Mouse (Mus musculus) spleen, postnatal 10 days (tissue): ENCODE measurements around the gene Arid2.

ENCODE experiments used
- DNase-seq, 2 experiments: peaks; one replicate each; pipeline ENCODE4 v3.0.0; 2021 to 2022; ENCODE audit warnings: low spot score in 2 of 2

The Arid2 gene

DNA sequence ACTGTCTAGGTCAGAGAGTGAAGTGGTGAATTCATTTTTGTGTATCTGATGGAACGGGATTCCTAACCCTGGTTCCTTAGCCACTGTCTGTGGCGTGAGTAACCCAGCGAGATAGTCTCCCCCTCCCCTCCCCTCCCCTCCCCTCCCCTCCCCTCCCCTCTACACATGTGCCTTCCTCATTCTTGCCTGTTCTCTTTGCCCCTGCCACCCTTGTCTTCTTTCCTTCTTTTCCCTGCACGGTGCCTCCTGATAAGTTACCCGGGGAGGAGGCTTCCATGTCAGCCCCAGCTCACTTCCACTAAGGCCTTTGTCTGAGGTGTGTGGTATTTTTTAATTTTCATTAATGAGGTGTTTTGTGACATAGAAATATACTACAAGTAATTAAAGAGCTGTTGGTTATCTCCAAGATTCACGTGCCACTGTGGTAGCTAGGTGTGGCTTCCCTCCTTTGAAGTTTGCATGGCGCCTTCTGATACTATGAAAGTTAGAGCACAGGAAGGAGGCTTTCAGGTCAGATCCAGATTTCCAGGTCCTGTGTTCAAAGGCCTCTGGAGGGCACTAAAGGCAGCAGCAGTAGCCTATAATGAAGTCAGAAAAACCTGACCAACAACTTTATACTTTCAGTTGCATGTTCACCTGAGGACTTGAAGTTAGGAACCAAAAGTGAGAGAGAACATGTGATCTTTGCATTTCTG lies 57.4 kb downstream of the Arid2 start:
- DNase-seq = no peak

DNA sequence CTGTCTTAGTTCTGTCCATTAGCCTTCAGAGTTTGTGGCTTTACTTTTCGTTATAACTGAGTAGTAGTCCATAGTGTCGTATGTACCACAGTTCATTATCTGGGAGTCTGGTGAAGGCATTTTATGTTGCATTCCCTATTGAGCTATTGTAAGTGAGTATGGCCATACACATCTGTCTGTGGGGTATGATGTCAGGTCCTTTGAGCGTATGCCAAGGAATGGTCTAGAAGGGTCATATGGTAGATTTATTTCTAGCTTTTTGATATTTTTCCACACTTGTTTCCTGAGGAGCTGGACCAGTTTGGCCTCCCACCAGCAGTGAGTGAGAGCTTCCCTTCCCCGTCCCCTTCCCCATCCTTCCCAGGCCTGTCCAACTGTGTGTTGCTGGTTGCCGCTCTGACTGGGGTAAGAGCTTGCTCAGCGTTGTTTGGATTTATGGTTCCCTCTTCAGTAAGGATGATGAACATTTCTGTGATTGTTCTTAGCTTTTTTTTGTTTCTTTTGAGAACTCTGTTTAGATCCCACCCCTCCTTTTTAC lies 58.1 kb downstream of the Arid2 start:
- no peak for DNase-seq

DNA sequence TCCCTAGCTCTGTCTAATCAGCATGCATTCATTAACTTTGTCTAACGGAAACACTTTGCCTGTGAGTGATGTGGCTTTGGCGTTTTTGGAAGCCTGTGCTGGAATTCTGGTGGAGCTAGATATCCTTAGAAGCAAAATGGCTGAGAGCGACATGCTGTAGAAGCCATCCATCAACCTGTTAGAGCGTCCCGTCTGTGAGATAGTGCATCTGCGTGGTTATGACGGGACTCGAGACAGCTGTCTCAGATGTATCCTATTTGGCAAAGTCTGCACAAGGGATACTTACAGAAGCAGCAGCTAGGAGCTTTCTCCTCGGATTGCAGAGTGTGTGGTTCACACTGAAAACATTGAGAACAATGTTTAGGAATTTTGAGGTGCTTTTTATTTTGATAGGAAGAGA lies 64.1 kb downstream of the Arid2 start:
- DNase-seq = no peak

DNA sequence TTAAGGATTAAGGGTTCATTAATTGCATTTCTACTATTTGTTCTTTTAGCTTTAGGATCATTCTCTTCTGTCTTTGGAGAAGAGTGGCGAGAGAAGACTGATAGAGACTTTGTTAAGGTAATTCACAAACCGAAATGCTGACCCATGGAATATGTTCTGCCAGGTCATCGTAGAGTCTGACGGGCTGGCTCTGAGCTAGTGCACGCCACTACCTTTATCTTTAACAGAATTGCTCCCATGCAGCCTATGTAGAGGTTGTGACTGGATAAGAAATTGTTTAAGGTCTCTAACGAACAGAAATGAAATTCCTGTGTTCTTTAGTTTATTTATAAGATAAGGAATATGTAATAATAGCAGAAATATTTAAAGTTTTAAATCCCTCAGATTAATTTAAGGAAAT lies 71.6 kb downstream of the Arid2 start:
- DNase-seq = no peak

DNA sequence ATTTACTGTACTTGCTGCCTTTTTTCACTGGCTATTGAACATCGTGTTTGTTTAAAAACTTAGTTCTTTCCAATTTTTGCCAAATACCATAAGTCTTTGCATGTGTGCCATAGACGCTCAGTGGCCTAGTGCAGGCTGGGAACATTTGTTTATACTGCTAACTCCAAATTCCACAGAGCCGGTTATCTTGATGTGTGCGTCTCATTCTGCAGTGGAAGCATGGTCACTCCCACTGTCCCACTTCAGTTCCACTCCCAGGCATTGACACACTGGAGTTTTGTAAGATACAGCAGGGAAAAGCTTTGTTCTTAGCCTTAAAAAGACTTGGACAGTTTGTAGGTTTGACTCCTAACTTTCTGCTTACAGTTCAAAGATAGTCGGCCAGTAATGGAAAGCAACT lies 73.3 kb downstream of the Arid2 start:
- no peak for DNase-seq

DNA sequence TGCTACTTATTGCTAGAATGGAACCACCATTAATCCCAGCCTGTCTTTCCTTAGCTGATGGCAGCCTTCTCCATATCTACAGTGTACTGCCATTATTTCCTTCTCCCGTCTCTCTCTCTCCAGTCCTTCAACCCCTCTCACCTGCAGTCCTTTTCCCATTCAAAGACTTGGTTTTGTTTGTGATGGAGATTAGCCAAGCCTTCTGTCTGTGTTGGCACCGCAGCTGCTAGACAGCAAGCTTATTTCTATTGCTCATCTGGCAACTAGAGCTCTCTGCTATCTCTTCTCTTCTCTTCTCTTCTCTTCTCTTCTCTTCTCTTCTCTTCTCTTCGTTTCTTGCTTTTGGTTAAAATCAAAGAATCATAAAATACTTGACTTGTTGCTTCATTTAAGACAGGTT lies 78.0 kb downstream of the Arid2 start:
- no peak for DNase-seq

DNA sequence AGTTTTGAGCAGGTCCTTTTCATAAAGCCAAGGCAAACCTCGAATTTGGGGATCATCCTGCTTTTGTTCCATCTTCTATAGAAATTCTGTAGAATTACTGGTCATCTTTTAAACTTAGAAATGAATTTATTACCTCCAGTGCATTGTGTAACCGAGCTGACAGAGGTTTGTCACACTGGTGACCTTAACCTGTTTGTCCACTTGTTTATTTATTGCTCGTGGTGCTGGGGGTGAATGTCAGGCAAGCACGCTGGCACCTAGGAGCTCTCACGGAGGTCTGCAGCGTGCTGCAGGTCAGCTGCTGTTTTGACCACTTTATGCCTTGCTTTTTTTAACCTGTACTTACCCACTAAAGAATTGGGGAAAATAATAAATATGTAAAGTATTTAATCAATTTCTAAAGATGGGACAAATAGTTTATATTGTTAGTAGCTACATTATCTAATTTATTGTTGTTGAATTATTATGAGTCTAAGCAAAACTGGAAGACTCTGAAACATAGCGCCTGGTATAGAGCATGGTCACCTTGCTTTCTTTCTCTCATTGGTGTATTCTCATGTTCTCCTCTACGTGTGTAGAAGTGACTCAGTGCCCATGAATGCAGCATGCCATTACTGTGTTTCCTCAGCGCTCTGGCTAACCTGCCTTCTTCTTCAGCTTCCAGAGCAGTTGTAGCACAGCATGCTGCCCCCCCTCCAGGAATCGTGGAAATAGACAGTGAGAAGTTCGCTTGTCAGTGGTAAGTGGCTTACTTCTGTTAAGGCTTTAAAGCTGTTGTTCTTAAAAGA lies 79.1 kb downstream of the Arid2 start:
- DNase-seq = no peak

DNA sequence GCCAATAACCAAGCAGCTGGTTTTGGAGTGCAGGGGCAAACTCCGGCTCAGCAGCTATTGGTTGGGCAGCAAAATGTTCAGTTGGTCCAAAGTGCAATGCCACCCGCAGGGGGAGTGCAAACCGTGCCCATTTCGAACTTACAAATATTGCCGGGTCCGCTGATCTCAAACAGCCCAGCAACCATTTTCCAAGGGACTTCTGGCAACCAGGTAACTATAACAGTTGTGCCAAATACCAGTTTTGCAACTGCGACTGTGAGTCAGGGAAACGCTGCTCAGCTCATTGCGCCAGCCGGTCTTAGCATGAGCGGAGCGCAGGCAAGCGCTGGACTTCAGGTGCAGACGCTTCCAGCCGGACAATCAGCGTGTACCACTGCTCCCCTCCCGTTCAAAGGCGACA lies 84.0 kb downstream of the Arid2 start:
- DNase-seq = no peak

DNA sequence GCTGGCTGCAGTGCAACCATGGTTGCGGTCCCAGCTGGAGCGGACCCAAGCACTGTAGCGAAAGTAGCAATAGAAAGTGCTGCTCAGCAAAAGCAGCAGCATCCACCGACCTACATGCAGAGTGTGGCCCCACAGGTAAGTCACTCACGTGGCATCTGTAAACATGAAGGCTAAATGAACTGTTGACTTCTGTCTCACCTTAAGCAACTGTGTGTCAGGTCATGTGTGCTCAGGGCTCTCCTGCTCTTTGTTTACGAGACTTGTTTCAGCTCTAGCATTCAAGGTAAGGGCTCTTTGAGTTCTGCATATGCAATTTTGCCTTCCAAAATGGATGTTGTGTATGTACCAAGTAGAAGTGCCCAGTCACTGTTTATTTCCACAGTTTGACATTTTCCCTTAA lies 85.3 kb downstream of the Arid2 start:
- DNase-seq = no peak

DNA sequence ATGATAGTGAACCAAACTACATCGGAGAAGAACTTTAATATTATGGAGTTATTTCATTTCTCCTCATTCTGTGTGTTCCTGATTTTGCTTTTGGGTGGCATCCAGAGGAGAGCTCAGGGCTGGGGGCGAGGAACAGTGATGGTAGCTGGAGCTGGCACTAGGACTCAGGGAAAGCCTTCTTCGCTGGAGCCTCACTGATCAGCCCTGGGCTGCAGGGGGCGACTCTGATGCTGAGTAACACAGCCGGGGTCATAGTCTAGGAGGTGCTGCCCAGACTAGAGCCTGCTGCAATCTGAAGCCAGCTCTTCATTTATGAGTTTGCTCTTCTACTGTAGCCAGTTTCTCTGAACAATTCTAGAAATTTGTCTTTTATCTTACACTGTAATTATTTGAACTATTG lies 85.8 kb downstream of the Arid2 start:
- DNase-seq = no peak

DNA sequence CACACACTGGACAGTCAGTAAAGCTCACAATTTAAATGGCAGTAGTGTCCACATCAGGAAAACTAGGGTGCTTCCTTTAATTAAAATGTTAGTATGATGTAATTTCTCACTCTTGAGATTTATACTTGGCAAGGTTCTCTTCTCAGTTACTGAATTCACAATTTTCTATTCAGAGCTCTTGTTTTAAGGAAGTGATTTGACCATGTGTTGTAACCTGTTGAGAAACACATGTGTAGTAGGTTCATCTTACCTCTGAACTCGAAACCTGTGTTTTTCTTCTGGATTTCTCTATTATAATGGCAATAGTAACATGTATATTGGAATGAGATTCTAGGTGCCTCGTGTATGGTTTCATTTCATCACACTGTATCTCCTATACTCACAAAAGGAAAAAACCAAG lies 88.9 kb downstream of the Arid2 start:
- no peak for DNase-seq

DNA sequence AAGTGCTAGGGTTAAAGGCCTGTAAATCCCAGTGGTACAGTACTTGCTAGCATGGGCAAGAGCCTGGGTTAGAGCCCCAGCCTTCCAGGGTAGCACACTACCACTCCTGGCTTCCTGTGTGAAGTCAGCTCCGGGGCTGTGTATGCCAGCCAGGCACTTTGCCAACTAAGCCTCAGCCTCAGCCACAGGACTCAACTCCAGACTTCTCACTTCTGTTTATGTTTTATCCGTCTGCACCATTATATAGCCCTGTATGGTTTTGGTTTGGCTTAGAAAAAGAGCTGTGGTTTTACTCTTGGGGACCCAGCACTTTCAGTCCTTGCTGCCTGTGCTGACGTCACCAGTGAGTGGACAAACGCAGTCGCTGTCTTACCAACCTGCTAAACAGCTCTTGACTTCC lies 89.9 kb downstream of the Arid2 start:
- no peak for DNase-seq

DNA sequence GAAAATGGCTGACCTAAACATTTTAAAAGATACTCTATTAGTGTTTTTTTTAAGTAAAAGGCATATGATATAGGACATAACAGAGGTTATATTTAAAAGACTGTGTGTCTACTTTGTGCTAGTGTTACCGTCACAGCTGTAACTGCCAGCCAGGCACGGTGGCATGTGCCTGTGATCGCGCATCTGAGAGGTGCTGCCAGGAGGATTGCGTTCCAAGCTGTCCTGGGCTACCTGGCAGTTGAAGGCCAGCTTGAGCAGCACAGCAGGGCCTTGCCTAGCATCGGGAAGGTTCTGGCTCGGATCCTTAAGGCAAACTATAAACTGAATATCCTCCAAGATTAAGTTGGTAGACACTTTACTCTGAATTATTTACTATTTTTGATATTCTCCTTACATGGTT lies 90.4 kb downstream of the Arid2 start:
- no peak for DNase-seq

DNA sequence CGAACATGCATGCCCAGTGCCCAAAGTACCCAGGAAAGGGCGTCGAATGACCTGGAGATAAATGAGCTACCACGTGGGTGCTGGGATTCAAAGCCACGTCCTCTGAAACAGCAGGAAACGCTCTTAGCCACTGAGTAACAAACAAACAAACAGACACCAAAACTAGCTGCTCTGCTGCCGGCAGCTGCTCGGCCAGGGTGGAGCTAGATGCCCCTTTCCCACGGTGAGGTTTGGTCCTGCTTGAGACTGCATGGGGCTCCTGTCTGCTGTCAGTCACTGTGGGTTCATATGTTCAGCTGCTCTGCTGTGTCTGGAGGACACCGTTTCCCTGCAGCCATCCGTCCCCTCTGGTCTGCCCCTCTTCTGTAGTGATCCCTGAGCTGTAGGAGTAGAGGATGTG lies 94.9 kb downstream of the Arid2 start:
- no peak for DNase-seq

DNA sequence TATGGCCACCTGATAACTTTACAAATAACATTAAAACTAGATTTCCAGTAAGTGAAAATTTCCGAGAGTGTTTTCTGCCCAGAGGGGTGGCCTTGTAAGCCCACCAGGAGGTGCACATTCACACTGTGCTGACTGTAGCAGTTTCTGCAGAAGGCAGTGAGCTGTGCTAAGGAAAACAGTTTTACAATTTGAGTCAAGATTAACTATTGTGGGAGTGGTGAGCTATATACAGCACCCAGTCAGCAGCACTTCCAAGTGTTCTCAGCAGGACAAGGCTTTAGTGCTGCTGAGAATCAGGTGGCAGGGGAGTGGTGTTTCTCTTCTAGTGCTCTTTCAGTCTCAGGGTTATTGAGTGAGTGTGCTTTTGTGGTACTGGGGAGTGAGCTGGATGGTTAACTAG lies 101.2 kb downstream of the Arid2 start:
- no peak for DNase-seq

DNA sequence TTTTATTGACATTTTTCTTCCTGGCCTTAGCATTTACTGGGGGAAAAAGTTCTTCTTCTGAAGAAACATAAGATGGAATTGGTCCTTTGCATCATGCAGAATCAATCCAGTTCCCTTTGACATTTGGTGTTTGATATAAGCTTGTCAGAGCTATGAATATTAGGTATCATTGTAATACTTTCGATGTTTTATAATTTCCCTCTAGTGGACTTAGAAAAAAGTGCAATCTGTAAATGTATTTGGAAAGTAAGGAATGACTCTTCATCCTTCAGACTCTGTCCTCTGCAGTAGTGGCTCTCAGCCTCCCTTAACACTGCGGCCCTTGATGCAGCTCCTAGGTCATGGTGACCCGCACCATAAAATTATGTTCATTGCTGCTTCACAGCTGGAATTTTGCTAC lies 105.6 kb downstream of the Arid2 start:
- no peak for DNase-seq

DNA sequence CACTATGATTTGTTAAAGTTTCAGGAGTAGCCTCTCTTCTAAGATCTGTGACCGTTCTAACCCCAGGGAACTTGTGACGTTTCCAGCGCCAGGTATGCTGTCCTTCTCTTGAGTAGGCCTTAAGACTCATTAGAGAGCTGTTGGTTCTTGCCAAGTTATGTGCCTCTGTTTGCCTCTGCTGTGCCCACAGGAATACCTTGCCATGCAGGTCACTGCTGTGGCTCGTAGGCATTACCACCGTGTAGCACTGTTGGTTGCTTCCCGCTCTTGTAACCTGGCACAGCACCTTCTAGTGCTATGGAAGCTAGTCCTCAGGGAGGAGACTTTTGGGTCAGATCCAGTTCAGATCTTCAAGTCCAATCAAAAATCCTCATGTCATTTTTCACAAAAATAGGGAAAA lies 107.8 kb downstream of the Arid2 start:
- no peak for DNase-seq

DNA sequence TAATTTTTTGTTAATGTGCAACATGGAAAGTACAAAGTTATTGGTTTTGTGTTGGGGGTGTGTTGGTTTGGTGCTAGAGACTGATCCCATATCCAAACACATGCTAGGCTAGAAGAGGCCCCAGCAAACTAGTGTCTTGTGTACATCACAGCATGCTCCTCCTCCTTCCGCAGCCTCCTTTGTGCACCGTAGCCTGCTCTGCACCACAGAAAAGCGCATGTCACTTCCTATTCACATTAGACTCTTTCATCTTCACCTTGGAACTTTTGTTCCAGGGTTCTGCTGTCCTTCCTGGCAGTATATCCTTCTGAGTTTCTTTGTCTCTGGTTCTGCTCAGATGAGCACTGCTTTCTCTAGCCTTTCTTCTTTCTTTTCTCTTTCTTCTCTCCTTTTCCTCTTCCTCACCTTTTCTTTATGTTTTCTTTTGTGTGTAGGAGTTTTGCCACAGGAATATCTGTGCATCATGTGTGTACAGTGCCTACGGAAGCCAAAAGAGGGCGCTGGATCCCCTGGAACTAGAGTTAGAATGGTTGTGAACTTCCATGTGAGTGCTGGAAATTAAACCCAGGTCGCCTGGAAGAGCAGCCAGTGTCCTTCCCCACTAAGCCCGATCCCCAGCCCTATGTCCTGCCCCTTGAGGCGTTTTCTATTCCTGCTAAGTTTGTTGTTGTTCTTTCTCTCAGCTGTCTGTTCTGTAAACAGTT lies 109.5 kb downstream of the Arid2 start:
- no peak for DNase-seq

DNA sequence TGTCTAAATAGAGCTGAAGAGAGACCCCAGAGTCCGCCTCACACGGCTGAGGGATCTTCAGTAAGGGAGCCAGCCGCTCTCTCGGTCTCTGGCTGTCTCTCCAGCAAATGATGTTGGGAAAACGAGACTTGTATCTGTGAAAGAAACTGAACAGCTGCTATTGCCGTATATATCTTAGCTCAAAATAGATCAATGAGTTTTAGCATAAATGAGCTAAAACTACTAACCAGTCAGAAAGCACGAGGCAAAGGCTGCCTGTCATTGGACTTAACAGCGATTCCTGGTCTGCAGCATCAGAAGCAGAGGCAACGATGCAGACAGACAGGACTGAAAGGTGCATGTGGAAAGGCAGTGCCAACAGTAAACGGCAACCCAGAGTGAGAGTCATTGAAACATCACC lies 111.0 kb downstream of the Arid2 start:
- DNase-seq = no peak

DNA sequence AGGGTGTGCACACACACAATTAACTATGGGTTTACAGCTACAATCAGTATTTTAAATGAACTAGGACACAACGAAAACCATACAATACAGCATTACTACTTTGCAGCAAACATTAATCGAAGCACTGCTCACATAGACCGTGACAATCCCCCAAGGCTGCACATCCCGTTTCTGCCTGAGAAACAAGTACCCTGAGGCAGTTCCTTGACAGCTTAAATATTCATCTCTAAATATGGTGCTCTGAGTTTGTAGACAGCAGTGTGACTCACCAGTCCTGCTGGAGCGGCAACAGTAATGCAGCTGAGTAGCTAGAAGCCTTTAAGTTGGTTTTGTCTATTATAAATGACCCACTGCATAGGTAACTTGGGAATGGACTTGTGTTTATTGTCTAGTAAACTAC lies 118.2 kb downstream of the Arid2 start:
- DNase-seq = no peak

DNA sequence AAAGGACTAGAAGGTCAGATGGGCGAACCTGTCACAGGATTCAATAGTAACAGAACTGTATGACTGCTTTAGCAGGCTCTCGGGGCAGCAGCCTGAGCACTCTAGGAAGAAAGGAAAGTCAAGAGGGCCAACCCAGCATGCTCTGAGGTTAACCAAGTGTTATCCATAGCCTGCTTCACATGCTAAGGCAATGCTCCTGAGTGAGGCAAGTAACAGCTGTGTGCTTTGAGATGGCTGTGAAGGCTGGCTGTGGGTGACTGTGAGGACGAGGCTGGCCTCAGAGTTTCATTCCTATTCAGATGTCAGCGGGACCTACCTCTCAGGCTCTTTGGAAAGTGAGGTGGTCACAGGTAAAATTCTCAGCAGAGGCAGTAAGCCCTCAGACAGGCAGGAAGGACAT lies 118.9 kb downstream of the Arid2 start:
- no peak for DNase-seq

DNA sequence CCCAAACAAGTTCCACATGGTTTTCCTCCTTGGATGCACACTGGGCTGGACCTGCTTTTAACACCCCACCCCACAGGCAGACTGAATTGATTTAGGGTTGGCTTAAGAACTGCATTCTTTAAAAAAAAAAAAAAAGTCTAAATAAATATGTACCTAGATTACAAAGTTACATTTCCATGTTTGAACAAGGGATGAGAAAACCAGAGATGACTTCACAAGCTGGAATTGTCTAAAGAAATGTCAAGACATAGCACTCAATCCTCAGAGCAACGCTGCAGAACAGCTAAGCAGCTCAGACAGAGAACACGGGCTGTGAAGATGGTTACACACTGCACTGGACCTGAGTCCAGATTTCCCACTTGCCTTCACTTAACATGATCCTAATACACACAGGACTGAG lies 119.8 kb downstream of the Arid2 start:
- DNase-seq = no peak

DNA sequence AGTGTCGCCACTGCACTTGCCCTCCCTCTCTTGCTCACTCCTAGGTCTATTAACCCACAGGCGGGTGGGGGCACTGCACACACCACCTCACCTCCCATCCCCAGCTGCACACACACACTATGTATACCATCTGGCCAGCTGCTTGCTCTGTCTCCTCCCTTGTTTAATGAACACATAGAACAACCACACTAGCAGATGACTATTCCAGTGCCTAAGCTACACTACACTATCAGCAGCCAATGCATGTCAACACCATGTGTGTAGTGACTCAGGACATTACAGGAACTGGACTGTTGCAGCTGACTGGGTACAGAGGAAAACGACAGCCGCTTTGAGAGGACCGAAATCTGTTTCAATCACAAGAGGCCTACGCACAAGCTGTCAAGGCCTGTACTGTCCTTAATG lies 121.4 kb downstream of the Arid2 start:
- DNase-seq = no peak
